Mouse (Mus musculus) forebrain, embryonic 13.5 days (tissue): ENCODE data around the gene Nup210. TPM values are rescaled to one million over a fixed set of nuclear protein-coding genes. Genes with fewer than 3 reads are reported as not detected.

Experiments used
- ATAC-seq: fragments of 200-750 bp; cut with Nextera tagmentation; 2 replicates; pipeline ENCODE4 v1.8.0; 2017
- H3K27ac ChIP-seq: fragments of 300-500 bp; sonication (generic); 2 replicates; pipeline ENCODE4 v1.5.1; 2015; ENCODE audit warnings: inconsistent platforms, mild to moderate bottlenecking, moderate library complexity
- H3K27me3 ChIP-seq: fragments of 300-500 bp; sonication (generic); 2 replicates; pipeline ENCODE4 v1.6.1; 2015; ENCODE audit warnings: mild to moderate bottlenecking, inconsistent platforms
- H3K36me3 ChIP-seq: fragments of 300-500 bp; sonication (generic); 2 replicates; pipeline ENCODE4 v1.6.1; 2015; ENCODE audit warnings: mild to moderate bottlenecking, inconsistent platforms; ENCODE audit not compliant: poor library complexity, severe bottlenecking
- H3K4me1 ChIP-seq: fragments of 300-500 bp; sonication (generic); 2 replicates; pipeline ENCODE4 v1.6.1; 2015; ENCODE audit warnings: inconsistent platforms
- H3K4me2 ChIP-seq: fragments of 300-500 bp; sonication (generic); 2 replicates; pipeline ENCODE4 v1.6.1; 2015; ENCODE audit warnings: inconsistent platforms, mild to moderate bottlenecking, moderate library complexity
- H3K4me3 ChIP-seq: fragments of 300-500 bp; sonication (generic); 2 replicates; pipeline ENCODE4 v1.5.1; 2015; ENCODE audit warnings: mild to moderate bottlenecking, inconsistent platforms
- H3K9ac ChIP-seq: fragments of 300-500 bp; sonication (generic); 2 replicates; pipeline ENCODE4 v1.6.1; 2015; ENCODE audit warnings: mild to moderate bottlenecking, inconsistent platforms
- H3K9me3 ChIP-seq: fragments of 300-500 bp; sonication (generic); replicated peaks from 2 replicates; pipeline ENCODE4 v1.6.1; 2016; ENCODE audit warnings: inconsistent platforms
- WGBS: fragments of 180-500 bp; shearing (Covaris S2); methylation state at CpG from one replicate; pipeline ENCODE4 v1.1.7; 2015; 5-methylcytosine and 5-hydroxymethylcytosine counted together
- polyA plus RNA-seq: library from polyadenylated mRNA; unstranded; fragments of >200 nt; fragmentation: Nextera tagmentation; extraction: Ambion mirVana; gene quantifications from 2 replicates; pipeline ENCODE4 v1.2.1, GENCODE M21; 2015

Gene Nup210
- polyA plus RNA-seq, 1 experiment from 2014 or later, result 17.1 TPM

DNA sequence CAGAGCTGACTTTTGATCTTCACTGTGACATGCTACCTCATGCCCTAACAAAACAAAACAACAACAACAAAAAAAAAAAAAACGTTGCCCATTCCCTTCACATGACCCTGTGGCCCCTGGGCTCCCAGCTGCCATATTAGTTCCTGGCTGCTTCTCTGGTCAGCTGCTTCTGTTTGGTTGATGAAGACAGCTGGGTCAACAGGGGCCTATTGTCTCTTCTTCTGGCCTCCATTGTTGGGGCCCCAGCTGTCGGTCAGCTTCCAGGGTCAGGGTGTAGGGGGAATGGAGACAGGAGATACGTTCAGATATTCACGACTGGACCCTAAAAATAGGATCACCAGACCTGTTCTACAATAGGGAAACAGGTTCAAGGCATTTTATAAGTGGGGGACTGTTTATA lies 39.4 kb upstream of the Nup210 start:
- WGBS, result 20% methylated on average over 4 of the region's 4 CpGs
- Histone ChIP-seq H3K9me3 (no peaks in the 10 kb centered on the region), H3K4me3 (peak overlapping the region; percentile 70), H3K4me2 (peak overlapping the region; percentile 79), H3K9ac (0 out of 2 replicates have a peak overlapping the region, but pooled peaks have one; percentile 74), H3K27me3 (no peaks in the 10 kb centered on the region), H3K27ac (peak overlapping the region; percentile 74), H3K4me1 (peaks cover 84% of the 10 kb centered on the region), H3K36me3 (no peaks in the 10 kb centered on the region)
- ATAC-seq, result no peak

DNA sequence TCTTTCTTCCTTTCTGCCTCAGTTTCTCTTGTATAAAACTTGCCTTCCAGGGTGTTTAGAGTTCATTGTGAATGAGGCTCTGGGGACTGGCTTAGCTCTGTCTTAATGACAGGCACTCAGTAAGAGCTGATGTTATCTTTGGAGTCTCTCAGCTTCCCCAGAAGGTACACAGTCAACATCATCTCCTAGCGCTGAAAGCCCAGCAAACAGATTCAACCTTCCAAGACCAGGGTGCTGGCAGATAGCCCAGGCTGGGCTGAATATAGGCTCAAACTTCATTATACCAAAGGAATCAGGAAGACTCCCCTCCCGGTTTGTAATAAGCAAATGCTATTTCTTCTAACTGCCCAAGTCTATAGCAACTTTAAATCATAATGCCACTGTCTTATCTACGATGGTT lies 38.7 kb upstream of the Nup210 start:
- Histone ChIP-seq H3K36me3 (no peaks in the 10 kb centered on the region), H3K9me3 (no peaks in the 10 kb centered on the region), H3K4me3 (no peak overlapping the region), H3K4me2 (no peak overlapping the region), H3K9ac (no peak overlapping the region), H3K27me3 (no peaks in the 10 kb centered on the region), H3K4me1 (peaks cover 77% of the 10 kb centered on the region), H3K27ac (no peak overlapping the region)
- ATAC-seq, result no peak
- WGBS, result 79% methylated on average over 3 of the region's 3 CpGs

DNA sequence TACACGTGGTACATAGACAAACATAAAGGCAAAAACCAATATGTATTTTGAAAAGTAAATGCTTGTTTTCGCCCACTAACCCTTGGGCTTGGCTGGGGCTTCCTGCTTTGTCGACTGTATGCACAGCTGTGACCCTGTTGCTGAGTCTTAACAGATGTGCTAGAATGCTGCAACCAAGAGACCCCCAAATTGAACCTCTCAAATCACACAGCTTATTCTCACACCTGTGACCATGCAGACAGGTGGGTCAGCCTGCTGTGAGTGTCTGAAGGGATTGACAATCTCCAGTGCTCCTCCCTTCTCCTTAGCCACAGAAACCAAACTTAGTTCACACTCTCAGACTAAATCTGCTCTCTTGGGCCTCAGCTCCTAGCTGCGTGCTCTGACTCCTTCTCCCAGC lies 38.1 kb upstream of the Nup210 start:
- H3K9me3 ChIP-seq, result no peaks in the 10 kb centered on the region
- peak overlapping the region; percentile 82 for H3K27ac ChIP-seq
- no peak for ATAC-seq
- no peaks in the 10 kb centered on the region for H3K27me3 ChIP-seq
- H3K9ac ChIP-seq, result no peak overlapping the region
- H3K4me1 ChIP-seq, result peaks cover 71% of the 10 kb centered on the region
- WGBS, result 65% methylated on average over 4 of the region's 4 CpGs
- H3K36me3 ChIP-seq, result no peaks in the 10 kb centered on the region
- no peak overlapping the region for H3K4me3 ChIP-seq
- no peak overlapping the region for H3K4me2 ChIP-seq

DNA sequence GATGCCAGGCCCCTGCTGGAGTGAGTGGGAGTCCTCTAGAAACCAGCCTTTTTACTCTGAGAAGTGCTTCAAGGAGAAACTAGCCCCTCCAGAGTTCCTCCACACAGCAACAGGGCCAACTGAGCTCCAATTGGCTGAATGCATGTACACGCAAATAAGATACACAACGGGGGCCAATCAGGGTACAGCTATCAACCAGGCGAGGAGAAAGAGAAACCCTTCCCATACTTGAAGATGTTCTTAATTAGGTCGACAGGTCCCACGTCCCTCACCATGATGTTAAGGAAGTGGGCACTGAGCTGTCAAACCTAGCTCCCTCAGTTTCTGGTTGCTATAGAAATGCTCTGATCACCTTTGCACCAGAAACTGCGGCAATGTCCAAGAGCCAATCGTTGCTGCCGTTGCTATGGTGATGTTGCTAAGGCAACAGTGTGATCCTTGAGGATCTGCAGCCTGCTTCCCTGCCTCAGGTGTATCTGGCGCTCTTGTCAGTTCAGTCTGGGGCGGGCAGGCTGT lies 37.0 kb upstream of the Nup210 start:
- Histone ChIP-seq H3K4me2 (peak overlapping the region; percentile 60), H3K27me3 (no peaks in the 10 kb centered on the region), H3K9ac (peak overlapping the region; percentile 47), H3K9me3 (no peaks in the 10 kb centered on the region), H3K4me1 (peaks cover 61% of the 10 kb centered on the region), H3K36me3 (no peaks in the 10 kb centered on the region), H3K27ac (peak overlapping the region; percentile 82), H3K4me3 (peak overlapping the region; percentile 29)
- ATAC-seq, result peak; percentile 75
- WGBS, result 0% methylated on average over 10 of the region's 10 CpGs

DNA sequence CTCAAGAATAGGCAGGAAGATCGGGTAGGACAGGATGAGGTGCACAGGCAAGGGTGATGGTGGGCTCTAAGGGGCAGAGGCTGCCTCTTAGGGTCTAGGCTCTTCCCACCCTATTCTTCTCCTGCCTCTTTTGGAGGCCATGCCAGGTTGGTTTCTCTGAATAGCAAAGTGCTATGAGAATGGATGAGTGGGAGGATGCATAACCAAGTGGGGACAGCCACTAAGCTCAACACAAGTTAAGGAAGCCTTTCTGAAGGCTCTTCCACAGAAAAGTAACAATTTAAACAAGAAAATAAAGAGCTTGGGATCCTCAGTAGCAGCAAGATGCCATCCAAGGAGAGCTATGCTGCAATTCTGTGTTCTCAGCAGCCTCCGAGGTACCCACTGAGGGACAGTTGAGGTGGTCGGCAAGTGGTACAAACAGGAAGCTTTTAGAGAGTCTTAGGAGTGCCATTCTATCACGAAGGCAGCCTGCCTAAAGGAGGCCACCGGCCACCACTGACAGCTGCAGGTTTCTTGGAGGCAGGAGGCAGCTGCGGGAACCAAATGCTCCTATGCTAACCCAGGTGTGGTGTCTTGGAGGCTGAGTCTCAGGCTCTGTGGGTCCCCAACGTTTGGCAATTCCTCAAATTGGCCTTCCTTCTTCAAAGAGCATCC lies 36.4 kb upstream of the Nup210 start:
- H3K27ac ChIP-seq, result peak overlapping the region; percentile 82
- H3K27me3 ChIP-seq, result no peaks in the 10 kb centered on the region
- H3K9me3 ChIP-seq, result no peaks in the 10 kb centered on the region
- WGBS, result 39% methylated on average over 7 of the region's 7 CpGs
- H3K4me1 ChIP-seq, result peaks cover 55% of the 10 kb centered on the region
- no peak overlapping the region for H3K4me3 ChIP-seq
- H3K4me2 ChIP-seq, result peak overlapping the region; percentile 60
- peak overlapping the region; percentile 47 for H3K9ac ChIP-seq
- H3K36me3 ChIP-seq, result no peaks in the 10 kb centered on the region
- ATAC-seq, result no peak

DNA sequence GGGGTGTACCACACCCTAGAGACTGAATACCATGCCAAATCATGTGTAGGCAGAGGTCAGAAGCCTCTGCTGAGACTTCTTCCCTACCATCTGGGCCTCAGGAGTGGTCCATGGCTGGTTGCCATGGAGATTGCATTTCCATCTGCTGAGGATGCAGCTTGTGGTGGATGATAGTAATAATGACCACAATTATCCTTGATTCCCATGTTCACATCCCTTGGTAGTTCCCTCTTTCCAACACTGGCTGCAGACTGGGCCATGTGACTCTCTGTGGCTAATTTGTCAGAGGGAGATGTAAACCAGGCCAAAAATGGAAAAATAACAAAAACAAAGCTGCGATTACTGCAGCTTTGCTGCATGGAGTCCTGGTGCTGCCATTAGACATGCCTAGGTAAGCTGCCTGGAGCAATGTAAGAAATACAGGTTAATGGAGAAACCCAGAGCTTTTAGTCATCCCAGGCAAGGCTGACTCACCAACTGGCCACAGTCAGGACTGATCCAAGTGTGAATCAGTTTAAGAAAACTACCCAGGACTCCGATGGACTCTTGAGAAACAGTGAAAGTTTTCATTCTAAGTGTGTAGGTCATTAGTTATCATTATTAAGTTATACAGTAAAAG lies 30.6 kb upstream of the Nup210 start:
- WGBS, result 79% methylated on average over 2 of the region's 2 CpGs
- peak; percentile 83 for ATAC-seq
- Histone ChIP-seq H3K27ac (peak overlapping the region; percentile 95), H3K4me1 (peaks cover 27% of the 10 kb centered on the region), H3K36me3 (no peaks in the 10 kb centered on the region), H3K9me3 (no peaks in the 10 kb centered on the region), H3K4me3 (no peak overlapping the region), H3K27me3 (no peaks in the 10 kb centered on the region), H3K9ac (0 out of 2 replicates have a peak overlapping the region, but pooled peaks have one; percentile 26), H3K4me2 (peak overlapping the region; percentile 7; the same call in 1 of the 2 replicates)

DNA sequence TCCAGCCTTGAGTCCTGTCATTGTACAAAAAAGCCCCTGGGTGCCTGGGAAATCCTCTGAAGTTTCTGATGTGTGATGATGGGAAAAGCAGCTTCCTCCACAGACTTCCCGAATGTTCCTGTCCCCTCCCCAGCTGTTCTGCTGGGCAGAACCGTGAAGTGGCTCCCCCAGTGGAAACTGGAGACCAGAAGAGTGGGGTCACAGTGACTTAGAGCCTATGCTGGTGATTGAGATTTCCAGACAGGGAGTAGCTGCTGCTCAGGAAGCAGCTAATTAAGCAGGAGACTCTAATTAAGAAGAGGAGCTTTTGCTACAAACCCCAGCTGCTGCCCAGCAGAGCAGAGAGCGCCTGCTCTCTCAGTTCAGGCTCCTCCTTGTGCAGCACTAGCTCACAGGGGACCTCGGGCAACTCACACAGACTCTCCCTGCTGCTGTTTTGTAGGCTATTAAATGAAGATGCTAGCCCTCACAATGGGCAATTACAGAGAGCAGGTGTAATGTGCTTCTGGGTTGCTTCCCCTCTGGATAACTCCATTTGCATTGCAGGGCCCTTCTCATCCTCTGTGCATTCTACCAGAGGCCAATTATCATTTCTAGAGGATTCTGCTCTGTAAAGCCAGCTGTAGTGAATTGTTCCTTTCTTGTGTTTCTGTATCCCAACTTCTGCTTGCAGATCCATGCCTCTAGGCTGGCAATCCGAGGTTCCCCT lies 30.0 kb upstream of the Nup210 start:
- peak overlapping the region; percentile 95 for H3K27ac ChIP-seq
- 14% methylated on average over 5 of the region's 5 CpGs for WGBS
- 0 out of 2 replicates have a peak overlapping the region, but pooled peaks have one; percentile 26 for H3K9ac ChIP-seq
- peak; percentile 88 for ATAC-seq
- no peaks in the 10 kb centered on the region for H3K27me3 ChIP-seq
- peak overlapping the region; percentile 7; the same call in 1 of the 2 replicates for H3K4me2 ChIP-seq
- H3K4me3 ChIP-seq, result no peak overlapping the region
- no peaks in the 10 kb centered on the region for H3K36me3 ChIP-seq
- H3K9me3 ChIP-seq, result no peaks in the 10 kb centered on the region
- peaks cover 26% of the 10 kb centered on the region for H3K4me1 ChIP-seq

DNA sequence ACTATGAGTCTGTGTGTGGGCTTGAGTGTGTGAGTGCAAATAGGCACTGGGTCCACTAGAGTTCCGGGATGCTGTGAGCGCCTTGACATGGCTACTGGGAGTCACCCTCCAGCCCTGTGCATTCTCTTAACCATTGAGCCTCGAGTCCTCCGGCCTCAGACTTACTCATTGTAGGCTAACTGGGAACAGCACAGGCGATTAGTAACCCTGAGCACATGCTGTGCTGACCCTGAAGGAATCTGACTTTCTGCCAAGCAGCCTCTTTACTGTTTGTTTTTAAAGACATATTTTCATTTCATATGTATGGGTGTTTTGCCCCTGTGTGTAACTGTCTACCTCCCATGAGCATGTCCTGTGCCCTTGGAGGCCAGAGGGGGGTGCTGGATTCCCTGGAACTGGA lies 28.9 kb upstream of the Nup210 start:
- Histone ChIP-seq H3K4me2 (no peak overlapping the region), H3K27me3 (no peaks in the 10 kb centered on the region), H3K27ac (peak overlapping the region; percentile 95), H3K4me3 (no peak overlapping the region), H3K4me1 (peaks cover 26% of the 10 kb centered on the region), H3K9me3 (no peaks in the 10 kb centered on the region), H3K36me3 (no peaks in the 10 kb centered on the region), H3K9ac (no peak overlapping the region)
- WGBS, result 70% methylated on average over 5 of the region's 5 CpGs
- no peak for ATAC-seq

DNA sequence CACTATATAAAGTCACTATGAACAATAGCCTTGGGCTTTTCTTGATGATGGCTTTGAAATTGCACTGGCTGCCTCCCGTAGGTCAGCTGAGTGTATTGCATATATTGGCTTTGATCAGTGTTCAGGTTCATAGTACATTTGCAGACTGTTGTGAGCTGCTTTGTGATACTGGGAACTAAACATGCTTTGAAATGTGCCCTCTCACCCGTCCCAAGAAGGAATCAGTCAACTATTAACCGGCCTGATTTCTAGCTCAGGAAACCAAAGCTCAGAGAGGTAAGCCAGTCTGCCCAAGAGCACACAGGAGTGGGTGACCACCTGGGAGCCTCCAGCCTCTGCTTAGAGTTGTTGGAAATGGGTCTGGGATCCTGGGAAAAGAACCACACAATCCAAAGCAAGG lies 28.4 kb upstream of the Nup210 start:
- Histone ChIP-seq H3K9me3 (no peaks in the 10 kb centered on the region), H3K27ac (peak overlapping the region; percentile 95), H3K36me3 (no peaks in the 10 kb centered on the region), H3K27me3 (no peaks in the 10 kb centered on the region), H3K9ac (no peak overlapping the region), H3K4me1 (peaks cover 26% of the 10 kb centered on the region), H3K4me3 (no peak overlapping the region), H3K4me2 (no peak overlapping the region)
- 67% methylated on average over 3 of the region's 3 CpGs for WGBS
- ATAC-seq, result no peak

DNA sequence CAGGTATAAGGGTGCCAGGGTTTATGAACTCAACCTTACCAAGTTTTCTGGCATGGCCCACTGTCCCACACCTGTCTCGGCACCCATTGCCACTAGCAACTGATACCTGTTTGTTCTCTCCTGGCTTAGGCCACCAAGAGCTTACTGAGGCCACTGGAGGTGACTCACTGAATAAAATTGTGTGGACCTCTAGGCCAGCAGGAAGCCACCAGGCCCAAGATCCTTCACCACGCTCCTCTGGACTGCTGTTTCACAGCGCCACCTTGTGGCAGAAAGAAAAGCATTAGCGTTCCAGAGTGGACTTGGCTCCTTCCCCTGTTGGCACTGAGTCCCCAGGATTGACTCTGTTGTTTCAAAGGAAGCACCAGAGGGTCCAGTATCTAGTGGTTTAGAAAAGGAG lies 23.2 kb upstream of the Nup210 start:
- Histone ChIP-seq H3K4me1 (no peaks in the 10 kb centered on the region), H3K9me3 (no peaks in the 10 kb centered on the region), H3K27ac (no peak overlapping the region), H3K36me3 (no peaks in the 10 kb centered on the region), H3K27me3 (no peaks in the 10 kb centered on the region), H3K9ac (no peak overlapping the region), H3K4me3 (no peak overlapping the region), H3K4me2 (no peak overlapping the region)
- 22% methylated on average over 4 of the region's 4 CpGs for WGBS
- no peak for ATAC-seq

DNA sequence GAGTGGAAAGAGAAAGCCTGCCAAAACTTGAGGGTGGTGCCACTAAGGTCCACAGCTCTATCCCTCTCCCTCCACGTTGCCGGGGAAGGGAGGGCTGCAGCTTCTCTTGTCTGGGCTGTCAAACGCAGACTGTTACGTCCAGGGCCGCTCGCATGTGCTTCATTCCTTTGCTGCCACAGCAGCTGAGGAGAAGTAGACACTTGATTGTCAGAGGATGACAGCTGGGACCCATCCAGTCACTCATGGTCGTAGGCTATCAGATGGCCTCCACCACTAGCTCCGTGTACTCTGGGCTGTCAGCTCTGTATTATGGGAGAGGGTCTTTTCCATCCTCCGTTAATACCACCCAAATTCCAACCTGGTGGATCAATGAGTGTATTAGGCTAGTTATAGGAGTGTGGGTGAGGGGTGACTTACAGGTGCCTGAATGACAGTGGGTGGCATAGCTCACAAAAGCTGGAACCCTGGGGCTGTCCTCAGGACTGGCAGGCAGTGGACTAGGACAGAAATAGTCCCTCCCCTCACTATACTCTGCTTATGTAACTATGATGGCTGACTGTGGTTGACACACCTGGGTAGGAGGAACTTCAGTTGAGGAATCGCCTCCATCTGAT lies 20.8 kb upstream of the Nup210 start:
- Histone ChIP-seq H3K27me3 (no peaks in the 10 kb centered on the region), H3K9ac (no peak overlapping the region), H3K4me1 (no peaks in the 10 kb centered on the region), H3K4me3 (no peak overlapping the region), H3K9me3 (no peaks in the 10 kb centered on the region), H3K27ac (no peak overlapping the region), H3K36me3 (no peaks in the 10 kb centered on the region), H3K4me2 (no peak overlapping the region)
- no peak for ATAC-seq
- 78% methylated on average over 10 of the region's 10 CpGs for WGBS

DNA sequence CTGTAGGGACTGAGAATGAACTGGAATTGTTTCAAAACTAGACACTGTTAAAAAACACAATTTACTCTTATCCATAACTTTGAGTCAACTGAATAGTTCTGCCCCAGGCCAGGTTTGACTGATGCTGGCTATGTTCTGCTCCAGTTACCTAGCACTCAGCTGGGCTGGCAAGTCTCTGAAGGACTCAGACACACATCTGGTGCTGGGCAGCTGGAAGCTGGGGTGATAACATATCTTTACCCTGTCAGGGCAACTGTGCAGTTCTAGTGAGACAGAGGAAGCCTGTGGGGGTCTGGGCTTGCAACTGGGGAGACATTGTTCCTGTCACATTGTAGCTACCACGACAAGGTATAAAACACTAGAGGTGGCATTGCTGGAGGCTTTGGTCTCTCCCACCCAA lies 14.2 kb upstream of the Nup210 start:
- Histone ChIP-seq H3K4me2 (no peak overlapping the region), H3K27ac (no peak overlapping the region), H3K9ac (no peak overlapping the region), H3K4me1 (no peaks in the 10 kb centered on the region), H3K9me3 (no peaks in the 10 kb centered on the region; the same call in 1 of the 2 replicates), H3K27me3 (no peaks in the 10 kb centered on the region), H3K36me3 (no peaks in the 10 kb centered on the region), H3K4me3 (no peak overlapping the region)
- ATAC-seq, result no peak
- 56% methylated on average over 1 of the region's 1 CpGs for WGBS
